Mouse (Mus musculus): Measurements from ENCODE around the gene Tcf20. TPM values are rescaled to one million over a fixed set of nuclear protein-coding genes. Genes with fewer than 3 reads are reported as not detected.

Gene Tcf20
- polyA plus RNA-seq, 1 experiment, result 13.0 TPM

GRCm38 (mm10) chr15:82821657-82822056 is 166.0 kb downstream of the Tcf20 start:
- no peak overlapping the region for H3K4me3 ChIP-seq (ENCODE audit: insufficient read depth, poor library complexity, severe bottlenecking)
- H3ac ChIP-seq (ENCODE audit: control insufficient read depth, insufficient read length, low read depth), result no peak overlapping the region
- no peaks in the 10 kb centered on the region for H3K79me3 ChIP-seq (ENCODE audit: low read depth)
- peaks cover 3% of the 10 kb centered on the region for H3K79me2 ChIP-seq (ENCODE audit: control insufficient read depth, insufficient read depth)
- H3K27me3 ChIP-seq (ENCODE audit: control insufficient read depth, insufficient read depth, insufficient read length), result no peaks in the 10 kb centered on the region
- peaks cover 43% of the 10 kb centered on the region for H3K36me3 ChIP-seq (ENCODE audit: control insufficient read depth, insufficient read depth)
- TF ChIP-seq MAX (IDR thresholded peaks at IDR 0.05), result no peak
- TF ChIP-seq FOSL1 (IDR thresholded peaks at IDR 0.05; ENCODE audit: insufficient read depth, low read length, poor library complexity, severe bottlenecking), result no peak
- no peak for TF ChIP-seq MYOD1 (IDR thresholded peaks at IDR 0.05; ENCODE audit: control insufficient read depth, insufficient read length, low read depth)
- no peak for TF ChIP-seq USF1 (IDR thresholded peaks at IDR 0.05; ENCODE audit: low read depth)
- no peak for TF ChIP-seq MYOG (IDR thresholded peaks at IDR 0.05; ENCODE audit: control insufficient read depth, extremely low read depth, insufficient read length)
- no peak for TF ChIP-seq CEBPB (IDR thresholded peaks at IDR 0.05; ENCODE audit: low read depth)
- TF ChIP-seq CTCF (IDR thresholded peaks at IDR 0.05; ENCODE audit: control insufficient read depth, insufficient read depth, insufficient read length), result no peak

- Histone ChIP-seq H3K4me3 (ENCODE audit: insufficient read depth, poor library complexity, severe bottlenecking) (no peak overlapping the region), H3K27me3 (ENCODE audit: control insufficient read depth, insufficient read depth, insufficient read length) (no peaks in the 10 kb centered on the region), H3ac (ENCODE audit: control insufficient read depth, insufficient read length, low read depth) (no peak overlapping the region), H3K79me3 (ENCODE audit: low read depth) (no peaks in the 10 kb centered on the region), H3K36me3 (ENCODE audit: control insufficient read depth, insufficient read depth) (peaks cover 24% of the 10 kb centered on the region), H3K79me2 (ENCODE audit: control insufficient read depth, insufficient read depth) (no peaks in the 10 kb centered on the region)
- no peak for TF ChIP-seq CEBPB (IDR thresholded peaks at IDR 0.05; ENCODE audit: low read depth)
- TF ChIP-seq MAX (IDR thresholded peaks at IDR 0.05), result no peak
- TF ChIP-seq CTCF (IDR thresholded peaks at IDR 0.05; ENCODE audit: control insufficient read depth, insufficient read depth, insufficient read length), result no peak
- no peak for TF ChIP-seq FOSL1 (IDR thresholded peaks at IDR 0.05; ENCODE audit: insufficient read depth, low read length, poor library complexity, severe bottlenecking)
- TF ChIP-seq MYOD1 (IDR thresholded peaks at IDR 0.05; ENCODE audit: control insufficient read depth, insufficient read length, low read depth), result no peak
- no peak for TF ChIP-seq USF1 (IDR thresholded peaks at IDR 0.05; ENCODE audit: low read depth)
- TF ChIP-seq MYOG (IDR thresholded peaks at IDR 0.05; ENCODE audit: control insufficient read depth, extremely low read depth, insufficient read length), result no peak
Observed at GRCm38 (mm10) chr15:82815296-82815695, 172.4 kb downstream of the Tcf20 start.

DNA sequence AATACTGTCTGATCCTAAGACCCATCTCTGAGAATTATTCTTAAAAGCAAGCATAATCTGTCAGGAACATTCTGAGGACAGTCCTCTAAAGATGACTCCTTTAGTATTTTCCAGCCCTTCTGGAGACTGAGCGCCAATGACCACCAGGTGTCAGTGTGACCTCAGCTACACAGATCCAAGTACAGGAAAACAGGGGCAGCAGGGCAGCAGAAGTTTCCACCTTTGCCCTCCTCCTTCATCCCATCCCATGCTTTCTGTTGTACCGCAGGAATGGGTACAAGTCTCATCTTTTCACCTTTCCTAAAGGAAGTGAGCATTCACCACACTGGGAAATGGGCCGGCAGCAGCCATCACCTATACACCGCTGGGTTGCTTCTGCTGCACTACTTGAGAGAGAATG is 172.9 kb downstream of the Tcf20 start:
- Histone ChIP-seq H3ac (ENCODE audit: control insufficient read depth, insufficient read length, low read depth) (no peak overlapping the region), H3K4me3 (ENCODE audit: insufficient read depth, poor library complexity, severe bottlenecking) (no peak overlapping the region), H3K27me3 (ENCODE audit: control insufficient read depth, insufficient read depth, insufficient read length) (no peaks in the 10 kb centered on the region), H3K36me3 (ENCODE audit: control insufficient read depth, insufficient read depth) (peaks cover 23% of the 10 kb centered on the region), H3K79me3 (ENCODE audit: low read depth) (no peaks in the 10 kb centered on the region), H3K79me2 (ENCODE audit: control insufficient read depth, insufficient read depth) (no peaks in the 10 kb centered on the region)
- TF ChIP-seq MYOD1 (IDR thresholded peaks at IDR 0.05; ENCODE audit: control insufficient read depth, insufficient read length, low read depth), result no peak
- TF ChIP-seq CTCF (IDR thresholded peaks at IDR 0.05; ENCODE audit: control insufficient read depth, insufficient read depth, insufficient read length), result peak; percentile 71
- TF ChIP-seq USF1 (IDR thresholded peaks at IDR 0.05; ENCODE audit: low read depth), result no peak
- TF ChIP-seq FOSL1 (IDR thresholded peaks at IDR 0.05; ENCODE audit: insufficient read depth, low read length, poor library complexity, severe bottlenecking), result no peak
- no peak for TF ChIP-seq MAX (IDR thresholded peaks at IDR 0.05)
- no peak for TF ChIP-seq MYOG (IDR thresholded peaks at IDR 0.05; ENCODE audit: control insufficient read depth, extremely low read depth, insufficient read length)
- TF ChIP-seq CEBPB (IDR thresholded peaks at IDR 0.05; ENCODE audit: low read depth), result no peak

DNA sequence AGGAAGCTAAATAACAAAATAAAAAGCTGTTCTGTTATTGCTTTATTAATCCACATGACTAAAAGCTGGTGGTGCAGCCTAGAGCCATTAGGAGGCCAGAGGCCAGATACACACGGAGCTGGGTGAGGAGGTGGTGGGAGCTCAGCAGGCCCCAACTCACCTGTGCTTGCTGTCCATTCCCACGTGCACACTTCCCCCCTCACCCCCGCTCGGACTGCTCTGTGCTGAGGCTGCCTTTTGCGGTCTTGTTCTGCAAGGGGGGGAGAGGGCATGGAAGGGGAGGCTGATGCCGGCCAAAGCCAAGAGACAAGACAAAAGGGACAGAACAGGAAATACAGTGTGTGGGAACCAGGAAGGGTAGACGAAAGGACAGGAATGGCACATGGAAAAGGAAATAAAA is 173.4 kb downstream of the Tcf20 start:
- no peaks in the 10 kb centered on the region for H3K27me3 ChIP-seq (ENCODE audit: control insufficient read depth, insufficient read depth, insufficient read length)
- H3K4me3 ChIP-seq (ENCODE audit: insufficient read depth, poor library complexity, severe bottlenecking), result no peak overlapping the region
- no peak overlapping the region for H3ac ChIP-seq (ENCODE audit: control insufficient read depth, insufficient read length, low read depth)
- TF ChIP-seq MAX (IDR thresholded peaks at IDR 0.05) (no peak), CEBPB (IDR thresholded peaks at IDR 0.05; ENCODE audit: low read depth) (no peak), MYOG (IDR thresholded peaks at IDR 0.05; ENCODE audit: control insufficient read depth, extremely low read depth, insufficient read length) (no peak), CTCF (IDR thresholded peaks at IDR 0.05; ENCODE audit: control insufficient read depth, insufficient read depth, insufficient read length) (no peak)
- peaks cover 22% of the 10 kb centered on the region for H3K36me3 ChIP-seq (ENCODE audit: control insufficient read depth, insufficient read depth)
- H3K79me2 ChIP-seq (ENCODE audit: control insufficient read depth, insufficient read depth), result no peaks in the 10 kb centered on the region
- no peaks in the 10 kb centered on the region for H3K79me3 ChIP-seq (ENCODE audit: low read depth)

- no peak overlapping the region for H3K4me3 ChIP-seq (ENCODE audit: insufficient read depth, poor library complexity, severe bottlenecking)
- peaks cover 20% of the 10 kb centered on the region for H3K36me3 ChIP-seq (ENCODE audit: control insufficient read depth, insufficient read depth)
- H3K79me2 ChIP-seq (ENCODE audit: control insufficient read depth, insufficient read depth), result no peaks in the 10 kb centered on the region
- no peak for TF ChIP-seq MAX (IDR thresholded peaks at IDR 0.05)
- no peak for TF ChIP-seq MYOG (IDR thresholded peaks at IDR 0.05; ENCODE audit: control insufficient read depth, extremely low read depth, insufficient read length)
- no peak for TF ChIP-seq CEBPB (IDR thresholded peaks at IDR 0.05; ENCODE audit: low read depth)
- no peak for TF ChIP-seq CTCF (IDR thresholded peaks at IDR 0.05; ENCODE audit: control insufficient read depth, insufficient read depth, insufficient read length)
- no peak for TF ChIP-seq MYOD1 (IDR thresholded peaks at IDR 0.05; ENCODE audit: control insufficient read depth, insufficient read length, low read depth)
- no peak for TF ChIP-seq USF1 (IDR thresholded peaks at IDR 0.05; ENCODE audit: low read depth)
- no peak for TF ChIP-seq FOSL1 (IDR thresholded peaks at IDR 0.05; ENCODE audit: insufficient read depth, low read length, poor library complexity, severe bottlenecking)
- no peak overlapping the region for H3ac ChIP-seq (ENCODE audit: control insufficient read depth, insufficient read length, low read depth)
- no peaks in the 10 kb centered on the region for H3K79me3 ChIP-seq (ENCODE audit: low read depth)
- no peaks in the 10 kb centered on the region for H3K27me3 ChIP-seq (ENCODE audit: control insufficient read depth, insufficient read depth, insufficient read length)
Observed at GRCm38 (mm10) chr15:82810556-82810955, 177.1 kb downstream of the Tcf20 start.

GRCm38 (mm10) chr15:82809511-82809910 is 178.2 kb downstream of the Tcf20 start:
- TF ChIP-seq MYOG (IDR thresholded peaks at IDR 0.05; ENCODE audit: control insufficient read depth, extremely low read depth, insufficient read length) (no peak), CEBPB (IDR thresholded peaks at IDR 0.05; ENCODE audit: low read depth) (no peak), USF1 (IDR thresholded peaks at IDR 0.05; ENCODE audit: low read depth) (no peak), MAX (IDR thresholded peaks at IDR 0.05) (no peak), CTCF (IDR thresholded peaks at IDR 0.05; ENCODE audit: control insufficient read depth, insufficient read depth, insufficient read length) (no peak), MYOD1 (IDR thresholded peaks at IDR 0.05; ENCODE audit: control insufficient read depth, insufficient read length, low read depth) (no peak), FOSL1 (IDR thresholded peaks at IDR 0.05; ENCODE audit: insufficient read depth, low read length, poor library complexity, severe bottlenecking) (no peak)

More at GRCm38 (mm10) chr15:82809511-82809910, 178.2 kb downstream of the Tcf20 start:
- no peaks in the 10 kb centered on the region for H3K79me2 ChIP-seq (ENCODE audit: control insufficient read depth, insufficient read depth)
- H3K27me3 ChIP-seq (ENCODE audit: control insufficient read depth, insufficient read depth, insufficient read length), result no peaks in the 10 kb centered on the region
- H3K79me3 ChIP-seq (ENCODE audit: low read depth), result no peaks in the 10 kb centered on the region
- peaks cover 20% of the 10 kb centered on the region for H3K36me3 ChIP-seq (ENCODE audit: control insufficient read depth, insufficient read depth)
- H3K4me3 ChIP-seq (ENCODE audit: insufficient read depth, poor library complexity, severe bottlenecking), result no peak overlapping the region
- H3ac ChIP-seq (ENCODE audit: control insufficient read depth, insufficient read length, low read depth), result no peak overlapping the region
